Mouse (Mus musculus) bone marrow, adult 2 months (tissue): Measurements from ENCODE around the gene Atp2a2. TPM values are rescaled to one million over a fixed set of nuclear protein-coding genes. Genes with fewer than 3 reads are reported as not detected.
"Not testable (repeated sequence)": the region's sequence is repeated elsewhere in the genome, so short reads cannot be mapped to it uniquely, and the experiment has no call there.

Source experiments
- H3K27ac ChIP-seq: fragments of 200-500 bp; 2 replicates; pipeline ENCODE4 v1.5.1; 2012; ENCODE audit warnings: low read depth, mild to moderate bottlenecking, control low read depth, inconsistent platforms, low read length; ENCODE audit not compliant: control insufficient read depth, poor library complexity, insufficient read depth
- H3K4me1 ChIP-seq: fragments of 200-500 bp; 2 replicates; pipeline ENCODE4 v1.6.1; 2011; ENCODE audit warnings: low read length; ENCODE audit not compliant: control insufficient read depth, insufficient read depth
- H3K4me3 ChIP-seq: fragments of 200-500 bp; replicated peaks from 2 replicates; pipeline ENCODE3; 2011; ENCODE audit warnings: mild to moderate bottlenecking, low read depth, low read length, control low read depth; ENCODE audit not compliant: control insufficient read depth
- CTCF ChIP-seq: fragments of 200-500 bp; IDR thresholded peaks from 2 replicates; pipeline ENCODE4 v1.5.1; 2011; ENCODE audit warnings: low read length, control low read depth; ENCODE audit not compliant: control insufficient read depth, insufficient read depth
- POLR2A ChIP-seq: fragments of 200-500 bp; IDR thresholded peaks from 2 replicates; pipeline ENCODE4 v1.6.1; 2011; ENCODE audit warnings: low read depth, mild to moderate bottlenecking, control low read depth, low read length, borderline replicate concordance; ENCODE audit not compliant: control insufficient read depth
- WGBS: fragments of 180-500 bp; shearing (Covaris S2); methylation state at CpG from one replicate; pipeline ENCODE4 v1.1.7; 2018; 5-methylcytosine and 5-hydroxymethylcytosine counted together
- polyA plus RNA-seq: library from polyadenylated mRNA; stranded (reverse); fragments of >200 nt; gene quantifications from 2 replicates; pipeline ENCODE4 v1.2.4, GENCODE M21; 2011; ENCODE audit warnings: low replicate concordance; ENCODE audit not compliant: missing spikeins, insufficient read depth, insufficient read length

Atp2a2 gene
- polyA plus RNA-seq, 1 experiment = 35.8 TPM

- Histone ChIP-seq H3K27ac (no peak overlapping the region), H3K4me1 (no peaks in the 10 kb centered on the region), H3K4me3 (no peak overlapping the region)
- TF ChIP-seq POLR2A (no peak), CTCF (no peak)
- 85% methylated on average over 2 of the region's 2 CpGs for WGBS
Observed at GRCm38 (mm10) chr5:122425550-122425949, 76.5 kb downstream of the Atp2a2 start.

GRCm38 (mm10) chr5:122423083-122423482, 78.9 kb downstream of the Atp2a2 start:
- 8% methylated on average over 15 of the region's 15 CpGs for WGBS
- TF ChIP-seq CTCF = no peak
- no peak for TF ChIP-seq POLR2A
- H3K4me3 ChIP-seq = peak overlapping the region; percentile 79
- H3K4me1 ChIP-seq = no peaks in the 10 kb centered on the region
- H3K27ac ChIP-seq = no peak overlapping the region; the same call in 1 of the 2 replicates

- Histone ChIP-seq H3K4me1 (no peaks in the 10 kb centered on the region), H3K27ac (peak overlapping the region; percentile 70), H3K4me3 (peak overlapping the region; percentile 79)
- TF ChIP-seq CTCF (no peak), POLR2A (peak; percentile 56; the same call in 1 of the 2 replicates)
- WGBS = under 1% methylated on average over 73 of the region's 73 CpGs
Observed at GRCm38 (mm10) chr5:122422071-122422964, 79.7 kb downstream of the Atp2a2 start.

- 15% methylated on average over 17 of the region's 17 CpGs for WGBS
- H3K4me1 ChIP-seq = no peaks in the 10 kb centered on the region
- TF ChIP-seq POLR2A = no peak
- no peak for TF ChIP-seq CTCF
- peak within 1 kb of the TSS; percentile 79 for H3K4me3 ChIP-seq
- H3K27ac ChIP-seq = peak within 1 kb of the TSS; percentile 70
Observed at GRCm38 (mm10) chr5:122421271-122422068, 80.6 kb downstream of the Atp2a2 start, which contains the start of gene Anapc7. Anapc7 (plus strand) TSS chr5:122421693.

- H3K4me3 ChIP-seq, H3K4me1 ChIP-seq, H3K27ac ChIP-seq: not testable (repeated sequence)
- 65% methylated on average over 4 of the region's 4 CpGs for WGBS
Observed at GRCm38 (mm10) chr5:122420676-122421075, 81.3 kb downstream of the Atp2a2 start.

GRCm38 (mm10) chr5:122415465-122415864, 86.6 kb downstream of the Atp2a2 start:
- Histone ChIP-seq H3K4me3 (no peak overlapping the region), H3K4me1 (no peaks in the 10 kb centered on the region), H3K27ac (no peak overlapping the region)
- 77% methylated on average over 12 of the region's 12 CpGs for WGBS
- TF ChIP-seq CTCF (no peak), POLR2A (no peak)

- no peaks in the 10 kb centered on the region for H3K4me1 ChIP-seq
- WGBS = 90% methylated on average over 5 of the region's 5 CpGs
- H3K27ac ChIP-seq = no peak overlapping the region
- no peak for TF ChIP-seq CTCF
- no peak for TF ChIP-seq POLR2A
- no peak overlapping the region for H3K4me3 ChIP-seq
Observed at GRCm38 (mm10) chr5:122414351-122414750, 87.7 kb downstream of the Atp2a2 start.

- TF ChIP-seq CTCF (no peak), POLR2A (no peak)
- Histone ChIP-seq H3K4me3 (no peak overlapping the region), H3K4me1 (no peaks in the 10 kb centered on the region), H3K27ac (no peak overlapping the region)
- 62% methylated on average over 6 of the region's 6 CpGs for WGBS
Observed at GRCm38 (mm10) chr5:122412826-122413225, 89.2 kb downstream of the Atp2a2 start.
